Mouse (Mus musculus) G1E-ER4 (cell line): ENCODE measurements around the gene Lrig3. TPM values are rescaled to one million over a fixed set of nuclear protein-coding genes. Genes with fewer than 3 reads are reported as not detected.

Source experiments
- GATA1 ChIP-seq: IDR thresholded peaks from one replicate; pipeline ENCODE4 v1.8.0; 2012; ENCODE audit warnings: low read length, inconsistent platforms
- polyA plus RNA-seq: library from polyadenylated mRNA; stranded (reverse); fragments of >175 nt; gene quantifications from 2 replicates; pipeline ENCODE4 v1.2.3, GENCODE M21; 2012

Lrig3 gene
- polyA plus RNA-seq, 1 experiment = not detected

GRCm38 (mm10) chr10:126019350-126019991 is 53.5 kb downstream of the Lrig3 start:
- TF ChIP-seq GATA1 = no peak

DNA sequence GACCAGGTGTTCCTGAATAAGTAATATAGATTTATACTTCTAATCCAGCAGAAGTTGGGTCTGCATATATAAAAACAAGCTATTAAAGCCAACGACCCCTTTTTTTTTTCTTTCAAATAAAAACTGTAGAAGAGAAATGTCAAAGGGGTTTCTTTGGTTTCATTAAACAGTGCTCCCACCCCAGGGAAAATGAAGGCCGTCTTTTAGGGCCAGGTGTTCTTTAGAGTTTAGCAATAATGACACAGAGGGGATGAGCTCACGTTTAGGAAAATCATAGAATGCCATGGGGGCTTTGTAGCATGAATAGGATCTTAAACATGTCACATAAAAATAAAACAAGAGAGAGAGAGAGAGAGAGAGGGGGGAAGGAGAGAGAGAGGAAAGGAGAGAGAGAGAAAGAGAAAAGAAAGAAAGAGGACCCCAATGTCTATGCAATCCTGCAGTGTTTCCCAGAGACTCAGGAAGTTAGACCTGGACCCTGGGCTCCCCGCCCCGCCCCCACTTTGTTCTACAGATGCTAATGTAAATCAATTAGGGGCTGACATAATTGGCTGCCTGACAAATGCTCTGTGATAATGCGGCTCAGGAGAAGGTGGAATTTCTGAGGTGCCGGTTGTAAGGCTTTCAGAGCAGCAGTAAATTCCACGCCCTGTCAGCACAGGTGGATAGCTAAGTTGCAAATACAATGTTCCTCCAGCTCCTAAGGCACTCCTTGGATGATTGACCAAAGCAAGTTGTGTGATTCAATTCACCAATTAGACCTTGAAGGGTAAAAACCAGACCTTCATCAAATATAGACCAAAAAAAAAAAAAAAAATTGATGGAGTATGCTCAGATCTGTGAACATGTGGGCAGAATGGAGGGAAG is 62.8 kb downstream of the Lrig3 start:
- TF ChIP-seq GATA1 = no peak

DNA sequence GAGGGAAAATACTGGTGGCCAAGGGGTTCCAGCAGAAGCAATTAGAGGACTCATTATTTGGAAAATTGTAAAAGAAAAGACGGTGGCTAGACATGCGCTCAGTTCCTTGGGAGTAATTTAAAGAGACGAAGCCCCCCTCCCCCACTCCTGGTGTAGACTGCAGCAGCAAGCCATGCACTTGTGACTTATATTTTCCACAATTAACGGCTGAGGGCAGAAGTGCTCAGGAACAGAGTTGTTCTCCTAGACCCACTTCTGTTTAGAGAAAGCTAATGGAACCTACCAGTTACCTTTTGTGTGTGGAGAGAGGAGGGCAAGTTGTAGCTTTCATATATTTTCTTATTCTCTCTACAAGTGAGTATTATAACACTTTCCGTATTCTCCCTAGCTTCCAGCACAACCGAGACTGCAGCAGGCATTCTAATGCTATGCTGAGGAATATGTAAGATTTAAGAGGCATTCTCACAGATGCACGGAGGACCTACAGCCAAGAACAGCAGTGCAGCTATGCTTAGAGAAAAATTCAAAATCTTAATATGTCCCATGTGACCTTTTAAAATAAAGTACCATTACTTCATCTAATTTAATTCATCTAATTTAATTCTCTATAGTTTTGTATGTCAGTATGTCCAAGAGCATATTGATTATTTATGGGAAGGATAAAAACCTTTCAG is 63.6 kb downstream of the Lrig3 start:
- no peak for TF ChIP-seq GATA1

DNA sequence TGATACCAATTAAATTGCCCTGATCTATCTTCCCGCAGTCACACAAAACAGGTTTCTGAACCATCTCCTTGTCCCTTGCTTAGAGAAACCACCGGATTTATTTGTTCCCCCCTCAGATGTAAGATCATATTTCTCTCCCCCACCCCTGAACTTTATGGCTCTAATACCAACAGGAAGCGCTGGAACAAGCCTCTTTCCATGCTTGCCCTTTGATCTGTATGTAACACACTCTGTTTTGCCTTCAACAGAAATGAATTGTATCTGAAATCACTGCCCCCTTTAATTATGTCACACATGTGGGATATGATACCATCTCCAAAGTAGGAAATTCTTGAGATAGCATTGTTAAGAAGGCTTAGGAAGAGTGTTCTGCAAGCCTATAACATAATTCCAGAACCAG is 90.9 kb downstream of the Lrig3 start:
- TF ChIP-seq GATA1 = no peak

DNA sequence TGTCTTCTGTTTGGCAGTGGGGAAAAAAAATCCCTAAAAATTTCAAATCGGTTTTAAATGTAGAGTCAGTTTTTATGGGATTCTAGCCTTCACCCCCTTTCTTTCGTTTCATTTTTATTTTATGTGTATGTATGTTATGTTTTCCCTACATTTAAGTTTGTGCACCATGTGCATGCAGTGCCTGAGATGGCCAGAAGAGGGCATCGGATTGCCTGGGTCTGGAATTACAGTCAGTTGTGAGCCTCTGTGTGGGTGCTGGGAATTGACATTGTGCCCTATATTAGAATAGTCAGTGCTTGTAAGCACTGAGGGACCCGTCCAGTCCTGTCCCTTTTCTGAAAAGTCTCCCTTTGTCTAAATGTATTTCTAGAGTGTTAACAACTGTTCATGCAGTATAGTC is 96.8 kb downstream of the Lrig3 start:
- no peak for TF ChIP-seq GATA1
